Mouse (Mus musculus) liver, embryonic 12.5 days (tissue): ENCODE results near the gene Eml3. TPM values are rescaled to one million over a fixed set of nuclear protein-coding genes. Genes with fewer than 3 reads are reported as not detected.

Source experiments
- ATAC-seq: fragments of 200-750 bp; cut with Nextera tagmentation; 2 replicates; pipeline ENCODE4 v1.8.0; 2017; ENCODE audit warnings: moderate number of reproducible peaks, mild to moderate bottlenecking, moderate library complexity
- H3K27ac ChIP-seq: fragments of 300-500 bp; sonication (generic); 2 replicates; pipeline ENCODE4 v1.5.1; 2016; ENCODE audit warnings: mild to moderate bottlenecking
- H3K27me3 ChIP-seq: fragments of 300-500 bp; sonication (generic); replicated peaks from 2 replicates; pipeline ENCODE4 v1.6.1; 2016; ENCODE audit warnings: mild to moderate bottlenecking, moderate library complexity
- H3K36me3 ChIP-seq: fragments of 300-500 bp; sonication (generic); 2 replicates; pipeline ENCODE4 v1.6.1; 2016; ENCODE audit warnings: mild to moderate bottlenecking, moderate library complexity
- H3K4me1 ChIP-seq: fragments of 300-500 bp; sonication (generic); 2 replicates; pipeline ENCODE4 v1.6.1; 2016
- H3K4me2 ChIP-seq: fragments of 300-500 bp; sonication (generic); 2 replicates; pipeline ENCODE4 v1.6.1; 2016; ENCODE audit warnings: mild to moderate bottlenecking, moderate library complexity
- H3K4me3 ChIP-seq: fragments of 300-500 bp; sonication (generic); 2 replicates; pipeline ENCODE4 v1.5.1; 2016; ENCODE audit warnings: mild to moderate bottlenecking, moderate library complexity
- H3K9ac ChIP-seq: fragments of 300-500 bp; sonication (generic); 2 replicates; pipeline ENCODE4 v1.6.1; 2016; ENCODE audit warnings: mild to moderate bottlenecking, moderate library complexity
- H3K9me3 ChIP-seq: fragments of 300-500 bp; sonication (generic); replicated peaks from 2 replicates; pipeline ENCODE4 v1.6.1; 2016; ENCODE audit warnings: mild to moderate bottlenecking, moderate library complexity
- WGBS: fragments of 180-500 bp; shearing (Covaris S2); methylation state at CpG from one replicate; pipeline ENCODE4 v1.1.7; 2016; ENCODE audit not compliant: insufficient replicate concordance; 5-methylcytosine and 5-hydroxymethylcytosine counted together
- polyA plus RNA-seq: library from polyadenylated mRNA; unstranded; fragments of >200 nt; fragmentation: Nextera tagmentation; extraction: Ambion mirVana; gene quantifications from 2 replicates; pipeline ENCODE4 v1.2.1, GENCODE M21; 2016

Gene Eml3
- 21.3 and 23.0 TPM in 2 replicates for polyA plus RNA-seq

GRCm38 (mm10) chr19:8929224-8930088, at the start of gene Eml3, which contains the start of gene Rom1:
Gene Eml3, plus strand, starts transcription at chr19:8929552.
Gene Rom1, minus strand, starts transcription at chr19:8929356.
- H3K27me3 ChIP-seq = no peaks in the 10 kb centered on the region
- H3K9ac ChIP-seq = peak within 1 kb of the TSS; percentile 83
- H3K9me3 ChIP-seq = no peaks in the 10 kb centered on the region
- ATAC-seq = peak; percentile 77
- H3K4me1 ChIP-seq = peaks cover 50% of the 10 kb centered on the region
- 4% methylated on average over 57 of the region's 74 CpGs for WGBS
- H3K27ac ChIP-seq = peak within 1 kb of the TSS; percentile 92
- H3K36me3 ChIP-seq = peaks cover 58% of the 10 kb centered on the region
- peak within 1 kb of the TSS; percentile 81 for H3K4me3 ChIP-seq
- H3K4me2 ChIP-seq = peak within 1 kb of the TSS; percentile 96

GRCm38 (mm10) chr19:8880311-8881033, 48.9 kb upstream of the Eml3 start, which contains the start of gene Uqcc3:
Gene Uqcc3, minus strand, starts transcription at chr19:8880923.
- ATAC-seq = peak; percentile 94
- H3K9me3 ChIP-seq = no peaks in the 10 kb centered on the region
- H3K9ac ChIP-seq = peak within 1 kb of the TSS; percentile 86
- no peaks in the 10 kb centered on the region for H3K27me3 ChIP-seq
- H3K4me3 ChIP-seq = peak within 1 kb of the TSS; percentile 85
- peaks cover 32% of the 10 kb centered on the region for H3K36me3 ChIP-seq
- H3K4me2 ChIP-seq = peak within 1 kb of the TSS; percentile 86
- peaks cover 21% of the 10 kb centered on the region for H3K4me1 ChIP-seq
- under 1% methylated on average over 42 of the region's 42 CpGs for WGBS
- H3K27ac ChIP-seq = peak within 1 kb of the TSS; percentile 75

- H3K9me3 ChIP-seq = no peaks in the 10 kb centered on the region
- peak overlapping the region; percentile 75; the same call in 1 of the 2 replicates for H3K27ac ChIP-seq
- no peaks in the 10 kb centered on the region for H3K27me3 ChIP-seq
- ATAC-seq = no peak
- peak overlapping the region; percentile 86 for H3K9ac ChIP-seq
- peak overlapping the region; percentile 85 for H3K4me3 ChIP-seq
- 10% methylated on average over 3 of the region's 3 CpGs for WGBS
- H3K36me3 ChIP-seq = peaks cover 27% of the 10 kb centered on the region
- H3K4me2 ChIP-seq = peak overlapping the region; percentile 86
- peaks cover 21% of the 10 kb centered on the region for H3K4me1 ChIP-seq
These were observed 48.3 kb upstream of the Eml3 start for GRCm38 (mm10) chr19:8881034-8881392.

GRCm38 (mm10) chr19:8883616-8884015, 45.7 kb upstream of the Eml3 start, which contains the start of the genes Lbhd1 and Gm49403:
Gene Lbhd1, plus strand, starts transcription at chr19:8883732.
Gene Gm49403, plus strand, starts transcription at chr19:8883930.
- Histone ChIP-seq H3K4me2 (no peak within 1 kb of the TSS), H3K4me1 (peaks cover 36% of the 10 kb centered on the region), H3K9ac (no peak within 1 kb of the TSS), H3K27ac (no peak within 1 kb of the TSS), H3K9me3 (no peaks in the 10 kb centered on the region), H3K27me3 (no peaks in the 10 kb centered on the region), H3K36me3 (peaks cover 8% of the 10 kb centered on the region; the same call in 1 of the 2 replicates), H3K4me3 (no peak within 1 kb of the TSS)
- ATAC-seq = no peak
- WGBS = 73% methylated on average over 3 of the region's 3 CpGs

GRCm38 (mm10) chr19:8886916-8887584, 42.3 kb upstream of the Eml3 start:
- H3K4me3 ChIP-seq = peak overlapping the region; percentile 81

GRCm38 (mm10) chr19:8887585-8888463, 41.5 kb upstream of the Eml3 start:
- H3K27ac ChIP-seq = peak overlapping the region; percentile 89
- H3K9me3 ChIP-seq = no peaks in the 10 kb centered on the region
- peaks cover 17% of the 10 kb centered on the region for H3K36me3 ChIP-seq
- H3K27me3 ChIP-seq = no peaks in the 10 kb centered on the region
- peak overlapping the region; percentile 81 for H3K4me3 ChIP-seq
- peak overlapping the region; percentile 89 for H3K9ac ChIP-seq
- peak overlapping the region; percentile 77 for H3K4me2 ChIP-seq
- H3K4me1 ChIP-seq = peaks cover 44% of the 10 kb centered on the region
- 8% methylated on average over 19 of the region's 19 CpGs for WGBS
- ATAC-seq = no peak

More at GRCm38 (mm10) chr19:8886916-8887584, 42.3 kb upstream of the Eml3 start:
- Histone ChIP-seq H3K9ac (peak overlapping the region; percentile 89), H3K4me1 (peaks cover 37% of the 10 kb centered on the region), H3K27me3 (no peaks in the 10 kb centered on the region), H3K36me3 (peaks cover 17% of the 10 kb centered on the region), H3K9me3 (no peaks in the 10 kb centered on the region), H3K4me2 (peak overlapping the region; percentile 77), H3K27ac (peak overlapping the region; percentile 89)
- WGBS = 43% methylated on average over 1 of the region's 1 CpGs
- ATAC-seq = no peak

GRCm38 (mm10) chr19:8888511-8889385, 40.6 kb upstream of the Eml3 start, which contains the start of the genes 1810009A15Rik and Gm49416:
Gene 1810009A15Rik, plus strand, starts transcription at chr19:8888853.
Gene Gm49416, plus strand, starts transcription at chr19:8888926.
- Histone ChIP-seq H3K27ac (peak within 1 kb of the TSS; percentile 89), H3K4me3 (peak within 1 kb of the TSS; percentile 81), H3K36me3 (peaks cover 17% of the 10 kb centered on the region), H3K9me3 (no peaks in the 10 kb centered on the region), H3K4me1 (peaks cover 50% of the 10 kb centered on the region), H3K4me2 (peak within 1 kb of the TSS; percentile 77), H3K9ac (peak within 1 kb of the TSS; percentile 89), H3K27me3 (no peaks in the 10 kb centered on the region)
- WGBS = under 1% methylated on average over 58 of the region's 58 CpGs
- peak; percentile 90 for ATAC-seq

- Histone ChIP-seq H3K4me1 (peaks cover 74% of the 10 kb centered on the region), H3K27me3 (no peaks in the 10 kb centered on the region), H3K4me3 (peak within 1 kb of the TSS; percentile 90), H3K4me2 (peak within 1 kb of the TSS; percentile 84), H3K27ac (peak within 1 kb of the TSS; percentile 95), H3K36me3 (peaks cover 45% of the 10 kb centered on the region), H3K9ac (peak within 1 kb of the TSS; percentile 94), H3K9me3 (no peaks in the 10 kb centered on the region)
- WGBS = 1% methylated on average over 54 of the region's 54 CpGs
- peak; percentile 56 for ATAC-seq
These were observed 36.3 kb upstream of the Eml3 start, which contains the start of gene Ints5 for GRCm38 (mm10) chr19:8892829-8893766. Gene Ints5, plus strand, starts transcription at chr19:8893005.

GRCm38 (mm10) chr19:8895397-8895960, 33.9 kb upstream of the Eml3 start:
- H3K9me3 ChIP-seq = no peaks in the 10 kb centered on the region
- H3K4me3 ChIP-seq = no peak overlapping the region
- H3K36me3 ChIP-seq = peaks cover 46% of the 10 kb centered on the region
- H3K4me1 ChIP-seq = peaks cover 80% of the 10 kb centered on the region
- H3K4me2 ChIP-seq = peak overlapping the region; percentile 82; the same call in 1 of the 2 replicates
- no peaks in the 10 kb centered on the region for H3K27me3 ChIP-seq
- peak overlapping the region; percentile 96 for H3K9ac ChIP-seq
- ATAC-seq = no peak
- WGBS = 89% methylated on average over 9 of the region's 9 CpGs
- H3K27ac ChIP-seq = peak overlapping the region; percentile 90; the same call in 1 of the 2 replicates
